Mouse (Mus musculus): ENCODE results near the gene Tmem151a.

DNA sequence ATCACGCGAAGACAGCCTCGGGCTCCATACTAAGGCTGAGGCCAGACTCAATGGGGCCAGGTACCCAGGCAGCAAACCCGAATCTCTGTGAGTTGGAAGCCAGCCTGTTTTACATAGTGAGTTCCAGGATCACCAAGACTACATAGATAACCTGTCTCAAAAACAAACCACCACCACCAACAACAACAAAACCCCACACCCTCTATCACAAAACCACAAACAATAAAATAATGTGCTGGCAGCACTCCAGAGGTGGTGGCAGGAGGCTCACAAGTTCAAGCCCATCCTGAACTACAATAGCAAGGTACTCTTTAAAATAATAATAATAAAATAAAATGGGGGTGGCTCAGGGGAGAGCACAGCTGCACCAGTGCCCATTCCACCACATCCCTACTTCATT is 48.8 kb downstream of the Tmem151a start:
- no peak for TF ChIP-seq CTCF (IDR thresholded peaks at IDR 0.05; ENCODE audit: extremely low read depth, insufficient read length, insufficient replicate concordance, low read depth, low read length)
- no peak for TF ChIP-seq POLR2A (IDR thresholded peaks at IDR 0.05; ENCODE audit: low read depth, low read length)

Data from small intestine, adult 2 months (tissue).